Mouse (Mus musculus) retina, postnatal 7 days (tissue): ENCODE measurements around the gene Rgs19.
A peak's percentile ranks its signal among the peaks of the same experiment; 100 is the strongest.

ENCODE experiments used
- DNase-seq: peaks from one replicate; pipeline ENCODE4 v3.0.0-alpha.2; 2012; ENCODE audit warnings: low read depth, low spot score

Rgs19 gene

GRCm38 (mm10) chr2:181683381-181683780 is 10.4 kb downstream of the Rgs19 start:
- DNase-seq = no peak

- no peak for DNase-seq
These were observed 11.8 kb downstream of the Rgs19 start for GRCm38 (mm10) chr2:181681978-181682377.

GRCm38 (mm10) chr2:181680716-181681117 is 13.1 kb downstream of the Rgs19 start:
- no peak for DNase-seq

- DNase-seq = peak; percentile 54
These were observed 13.6 kb downstream of the Rgs19 start, which contains the start of gene Tcea2 for GRCm38 (mm10) chr2:181679951-181680715. TSS of gene Tcea2 (plus strand) at chr2:181680310.

GRCm38 (mm10) chr2:181678780-181679179 is 15.0 kb downstream of the Rgs19 start:
- peak; percentile 75 for DNase-seq

GRCm38 (mm10) chr2:181677755-181678098 is 16.1 kb downstream of the Rgs19 start:
- no peak for DNase-seq

- no peak for DNase-seq
These were observed 16.6 kb downstream of the Rgs19 start for GRCm38 (mm10) chr2:181677096-181677754.

GRCm38 (mm10) chr2:181676424-181676823 is 17.4 kb downstream of the Rgs19 start:
- no peak for DNase-seq

GRCm38 (mm10) chr2:181675454-181675853 is 18.3 kb downstream of the Rgs19 start:
- DNase-seq = no peak

- no peak for DNase-seq
These were observed 18.8 kb downstream of the Rgs19 start for GRCm38 (mm10) chr2:181674934-181675333.

- DNase-seq = no peak
These were observed 20.3 kb downstream of the Rgs19 start for GRCm38 (mm10) chr2:181673501-181673900.

GRCm38 (mm10) chr2:181671984-181672383 is 21.8 kb downstream of the Rgs19 start:
- no peak for DNase-seq

- DNase-seq = no peak
These were observed 22.5 kb downstream of the Rgs19 start, which contains the start of gene Sox18 for GRCm38 (mm10) chr2:181671326-181671725. TSS of gene Sox18 (minus strand) at chr2:181671640.

- no peak for DNase-seq
These were observed 22.9 kb downstream of the Rgs19 start for GRCm38 (mm10) chr2:181670913-181671311.

GRCm38 (mm10) chr2:181670285-181670912 is 23.4 kb downstream of the Rgs19 start:
- no peak for DNase-seq

- DNase-seq = no peak
These were observed 30.5 kb downstream of the Rgs19 start for GRCm38 (mm10) chr2:181663298-181663630.

GRCm38 (mm10) chr2:181662620-181663297 is 31.0 kb downstream of the Rgs19 start:
- DNase-seq = no peak

- DNase-seq = no peak
These were observed 34.1 kb downstream of the Rgs19 start for GRCm38 (mm10) chr2:181659609-181660055.

GRCm38 (mm10) chr2:181658930-181659555 is 34.7 kb downstream of the Rgs19 start:
- no peak for DNase-seq

GRCm38 (mm10) chr2:181658528-181658927 is 35.2 kb downstream of the Rgs19 start:
- no peak for DNase-seq

GRCm38 (mm10) chr2:181657441-181657840 is 36.3 kb downstream of the Rgs19 start:
- DNase-seq = no peak

GRCm38 (mm10) chr2:181656734-181657133 is 37.0 kb downstream of the Rgs19 start, which contains the start of gene Gm29797:
TSS of gene Gm29797 (plus strand) at chr2:181657034.
- no peak for DNase-seq
